Mouse (Mus musculus) forebrain, embryonic 13.5 days (tissue): ENCODE data around the gene Pole3. TPM values are rescaled to one million over a fixed set of nuclear protein-coding genes. Genes with fewer than 3 reads are reported as not detected.

Experiments used
- ATAC-seq: fragments of 200-750 bp; cut with Nextera tagmentation; 2 replicates; pipeline ENCODE4 v1.8.0; 2017
- H3K27ac ChIP-seq: fragments of 300-500 bp; sonication (generic); 2 replicates; pipeline ENCODE4 v1.5.1; 2015; ENCODE audit warnings: inconsistent platforms, mild to moderate bottlenecking, moderate library complexity
- H3K27me3 ChIP-seq: fragments of 300-500 bp; sonication (generic); 2 replicates; pipeline ENCODE4 v1.6.1; 2015; ENCODE audit warnings: mild to moderate bottlenecking, inconsistent platforms
- H3K36me3 ChIP-seq: fragments of 300-500 bp; sonication (generic); 2 replicates; pipeline ENCODE4 v1.6.1; 2015; ENCODE audit warnings: mild to moderate bottlenecking, inconsistent platforms; ENCODE audit not compliant: poor library complexity, severe bottlenecking
- H3K4me1 ChIP-seq: fragments of 300-500 bp; sonication (generic); 2 replicates; pipeline ENCODE4 v1.6.1; 2015; ENCODE audit warnings: inconsistent platforms
- H3K4me2 ChIP-seq: fragments of 300-500 bp; sonication (generic); 2 replicates; pipeline ENCODE4 v1.6.1; 2015; ENCODE audit warnings: inconsistent platforms, mild to moderate bottlenecking, moderate library complexity
- H3K4me3 ChIP-seq: fragments of 300-500 bp; sonication (generic); 2 replicates; pipeline ENCODE4 v1.5.1; 2015; ENCODE audit warnings: mild to moderate bottlenecking, inconsistent platforms
- H3K9ac ChIP-seq: fragments of 300-500 bp; sonication (generic); 2 replicates; pipeline ENCODE4 v1.6.1; 2015; ENCODE audit warnings: mild to moderate bottlenecking, inconsistent platforms
- H3K9me3 ChIP-seq: fragments of 300-500 bp; sonication (generic); replicated peaks from 2 replicates; pipeline ENCODE4 v1.6.1; 2016; ENCODE audit warnings: inconsistent platforms
- WGBS: fragments of 180-500 bp; shearing (Covaris S2); methylation state at CpG from one replicate; pipeline ENCODE4 v1.1.7; 2015; 5-methylcytosine and 5-hydroxymethylcytosine counted together
- polyA plus RNA-seq: library from polyadenylated mRNA; unstranded; fragments of >200 nt; fragmentation: Nextera tagmentation; extraction: Ambion mirVana; gene quantifications from 2 replicates; pipeline ENCODE4 v1.2.1, GENCODE M21; 2015

Gene Pole3
- polyA plus RNA-seq, 1 experiment from 2014 or later = 112 TPM

- Histone ChIP-seq H3K4me1 (peaks cover 19% of the 10 kb centered on the region), H3K27me3 (no peaks in the 10 kb centered on the region), H3K4me2 (peak overlapping the region; percentile 75), H3K4me3 (no peak overlapping the region; the same call in 1 of the 2 replicates), H3K9me3 (no peaks in the 10 kb centered on the region), H3K27ac (peak overlapping the region; percentile 25; the same call in 1 of the 2 replicates), H3K9ac (peak overlapping the region; percentile 85), H3K36me3 (peaks cover 14% of the 10 kb centered on the region)
- no peak for ATAC-seq
- WGBS = 84% methylated on average over 10 of the region's 10 CpGs
Measured at GRCm38 (mm10) chr4:62517538-62518415, 7.1 kb downstream of the Pole3 start.

- 90% methylated on average over 8 of the region's 8 CpGs for WGBS
- peaks cover 19% of the 10 kb centered on the region for H3K4me1 ChIP-seq
- H3K27ac ChIP-seq = no peak overlapping the region
- no peak overlapping the region for H3K4me3 ChIP-seq
- H3K9me3 ChIP-seq = no peaks in the 10 kb centered on the region
- no peak for ATAC-seq
- peaks cover 18% of the 10 kb centered on the region for H3K36me3 ChIP-seq
- no peak overlapping the region for H3K9ac ChIP-seq
- H3K27me3 ChIP-seq = no peaks in the 10 kb centered on the region
- H3K4me2 ChIP-seq = no peak overlapping the region
Measured at GRCm38 (mm10) chr4:62517046-62517445, 7.8 kb downstream of the Pole3 start.

GRCm38 (mm10) chr4:62516579-62516978 is 8.3 kb downstream of the Pole3 start:
- 88% methylated on average over 1 of the region's 1 CpGs for WGBS
- no peak overlapping the region for H3K27ac ChIP-seq
- ATAC-seq = no peak

GRCm38 (mm10) chr4:62516079-62516478 is 8.8 kb downstream of the Pole3 start:
- no peak for ATAC-seq
- Histone ChIP-seq H3K27me3 (no peaks in the 10 kb centered on the region), H3K4me3 (no peak overlapping the region), H3K9me3 (no peaks in the 10 kb centered on the region), H3K36me3 (peaks cover 28% of the 10 kb centered on the region), H3K9ac (0 out of 2 replicates have a peak overlapping the region, but pooled peaks have one; percentile 5), H3K4me1 (peaks cover 19% of the 10 kb centered on the region), H3K27ac (no peak overlapping the region), H3K4me2 (no peak overlapping the region)
- 50% methylated on average over 2 of the region's 2 CpGs for WGBS

More at GRCm38 (mm10) chr4:62516579-62516978, 8.3 kb downstream of the Pole3 start:
- H3K4me1 ChIP-seq = peaks cover 19% of the 10 kb centered on the region
- H3K4me3 ChIP-seq = no peak overlapping the region
- H3K9me3 ChIP-seq = no peaks in the 10 kb centered on the region
- H3K27me3 ChIP-seq = no peaks in the 10 kb centered on the region
- peaks cover 23% of the 10 kb centered on the region for H3K36me3 ChIP-seq
- no peak overlapping the region for H3K9ac ChIP-seq
- H3K4me2 ChIP-seq = no peak overlapping the region

GRCm38 (mm10) chr4:62515490-62515889 is 9.4 kb downstream of the Pole3 start:
- ATAC-seq = no peak
- 86% methylated on average over 3 of the region's 3 CpGs for WGBS
- Histone ChIP-seq H3K4me1 (peaks cover 18% of the 10 kb centered on the region), H3K27me3 (no peaks in the 10 kb centered on the region), H3K36me3 (peaks cover 34% of the 10 kb centered on the region), H3K4me2 (no peak overlapping the region), H3K9me3 (no peaks in the 10 kb centered on the region), H3K9ac (no peak overlapping the region), H3K27ac (no peak overlapping the region), H3K4me3 (no peak overlapping the region)

GRCm38 (mm10) chr4:62514995-62515394 is 9.9 kb downstream of the Pole3 start:
- Histone ChIP-seq H3K36me3 (peaks cover 39% of the 10 kb centered on the region), H3K27me3 (no peaks in the 10 kb centered on the region), H3K9me3 (no peaks in the 10 kb centered on the region), H3K4me1 (peaks cover 13% of the 10 kb centered on the region), H3K27ac (no peak overlapping the region), H3K9ac (no peak overlapping the region), H3K4me3 (no peak overlapping the region), H3K4me2 (no peak overlapping the region)
- 90% methylated on average over 7 of the region's 7 CpGs for WGBS
- ATAC-seq = no peak

- no peak overlapping the region for H3K9ac ChIP-seq
- no peak overlapping the region for H3K4me3 ChIP-seq
- 58% methylated on average over 11 of the region's 11 CpGs for WGBS
- peaks cover 48% of the 10 kb centered on the region for H3K36me3 ChIP-seq
- no peak overlapping the region for H3K4me2 ChIP-seq
- ATAC-seq = no peak
- H3K27me3 ChIP-seq = no peaks in the 10 kb centered on the region
- H3K4me1 ChIP-seq = peaks cover 11% of the 10 kb centered on the region
- H3K9me3 ChIP-seq = no peaks in the 10 kb centered on the region
- H3K27ac ChIP-seq = peak overlapping the region; percentile 25; the same call in 1 of the 2 replicates
Measured at GRCm38 (mm10) chr4:62513998-62514506, 10.8 kb downstream of the Pole3 start.

GRCm38 (mm10) chr4:62509946-62510345 is 14.9 kb downstream of the Pole3 start:
- 93% methylated on average over 11 of the region's 11 CpGs for WGBS
- H3K27me3 ChIP-seq = no peaks in the 10 kb centered on the region
- no peak overlapping the region for H3K4me2 ChIP-seq
- no peak for ATAC-seq
- H3K9me3 ChIP-seq = no peaks in the 10 kb centered on the region
- peaks cover 70% of the 10 kb centered on the region for H3K36me3 ChIP-seq
- no peaks in the 10 kb centered on the region for H3K4me1 ChIP-seq
- H3K4me3 ChIP-seq = no peak overlapping the region
- no peak overlapping the region for H3K27ac ChIP-seq
- no peak overlapping the region for H3K9ac ChIP-seq

- Histone ChIP-seq H3K36me3 (peaks cover 68% of the 10 kb centered on the region), H3K4me3 (no peak overlapping the region), H3K4me2 (no peak overlapping the region), H3K9ac (no peak overlapping the region), H3K9me3 (no peaks in the 10 kb centered on the region), H3K27me3 (no peaks in the 10 kb centered on the region), H3K4me1 (no peaks in the 10 kb centered on the region), H3K27ac (no peak overlapping the region)
- ATAC-seq = no peak
- 91% methylated on average over 5 of the region's 5 CpGs for WGBS
Measured at GRCm38 (mm10) chr4:62508839-62509238, 16.0 kb downstream of the Pole3 start.

GRCm38 (mm10) chr4:62506798-62507197 is 18.1 kb downstream of the Pole3 start:
- Histone ChIP-seq H3K4me2 (no peak overlapping the region), H3K4me3 (no peak overlapping the region), H3K27ac (no peak overlapping the region), H3K4me1 (0 out of 2 replicates have a peak, but pooled peaks cover under 1% of the 10 kb centered on the region), H3K9ac (no peak overlapping the region), H3K36me3 (peaks cover 49% of the 10 kb centered on the region), H3K27me3 (no peaks in the 10 kb centered on the region), H3K9me3 (no peaks in the 10 kb centered on the region)
- ATAC-seq = no peak
- WGBS = 73% methylated on average over 2 of the region's 2 CpGs

GRCm38 (mm10) chr4:62505991-62506390 is 18.9 kb downstream of the Pole3 start:
- H3K4me2 ChIP-seq = no peak overlapping the region
- ATAC-seq = no peak
- WGBS = 83% methylated on average over 3 of the region's 3 CpGs
- H3K4me1 ChIP-seq = peaks cover 8% of the 10 kb centered on the region
- no peak overlapping the region for H3K27ac ChIP-seq
- H3K27me3 ChIP-seq = no peaks in the 10 kb centered on the region
- H3K9ac ChIP-seq = no peak overlapping the region
- no peaks in the 10 kb centered on the region for H3K9me3 ChIP-seq
- no peak overlapping the region for H3K4me3 ChIP-seq
- peaks cover 41% of the 10 kb centered on the region for H3K36me3 ChIP-seq

- no peak for ATAC-seq
- H3K27me3 ChIP-seq = no peaks in the 10 kb centered on the region
- H3K9me3 ChIP-seq = no peaks in the 10 kb centered on the region
- H3K36me3 ChIP-seq = peaks cover 30% of the 10 kb centered on the region
- H3K27ac ChIP-seq = no peak within 1 kb of the TSS
- peak within 1 kb of the TSS; percentile 84 for H3K9ac ChIP-seq
- H3K4me1 ChIP-seq = peaks cover 11% of the 10 kb centered on the region
- H3K4me2 ChIP-seq = peak within 1 kb of the TSS; percentile 75
- H3K4me3 ChIP-seq = peak within 1 kb of the TSS; percentile 87
- 91% methylated on average over 3 of the region's 3 CpGs for WGBS
Measured at GRCm38 (mm10) chr4:62503374-62503970, 21.4 kb downstream of the Pole3 start, which contains the start of gene Hdhd3. Gene Hdhd3, minus strand, starts transcription at chr4:62503467.
